Mouse (Mus musculus): ENCODE measurements at regions not wholly inside any gene's neighbourhood (a gene's known extent, or its start where the extent isn't known, plus 50 kb on each side); places are given as distances from the start of the nearest gene placed in this dataset.

- no peak overlapping the region for H3K4me3 ChIP-seq (ENCODE audit: low read length)
- H3K4me2 ChIP-seq (replicated peaks; ENCODE audit: low read depth, low read length): no peak overlapping the region
- H3K27me3 ChIP-seq (ENCODE audit: control insufficient read depth, insufficient read depth, low read length): no peaks in the 10 kb centered on the region
- H3K27ac ChIP-seq (ENCODE audit: low read depth, low read length): no peak overlapping the region
- H3K9ac ChIP-seq (ENCODE audit: low read depth, low read length): no peak overlapping the region
- H3K9me3 ChIP-seq (ENCODE audit: control insufficient read depth, low read length): no peaks in the 10 kb centered on the region
- no peaks in the 10 kb centered on the region for H3K4me1 ChIP-seq (ENCODE audit: control insufficient read depth, insufficient read depth, low read length)
- 43% methylated on average over 1 of the region's 1 CpGs for WGBS
- ATAC-seq (ENCODE audit: low FRiP score, low TSS enrichment): no peak
- no peaks in the 10 kb centered on the region for H3K36me3 ChIP-seq (ENCODE audit: control insufficient read depth, insufficient read depth, low read length)
These were observed 261.8 kb upstream of the Sox11 start for GRCm38 (mm10) chr12:27604061-27604679.

GRCm38 (mm10) chr12:27599149-27599548 is 256.8 kb upstream of the Sox11 start:
- no peak overlapping the region for H3K4me3 ChIP-seq (ENCODE audit: low read length)
- no peak overlapping the region for H3K9ac ChIP-seq (ENCODE audit: low read depth, low read length)
- H3K27me3 ChIP-seq (ENCODE audit: control insufficient read depth, insufficient read depth, low read length): no peaks in the 10 kb centered on the region
- no peaks in the 10 kb centered on the region for H3K9me3 ChIP-seq (ENCODE audit: control insufficient read depth, low read length)
- no peak overlapping the region for H3K27ac ChIP-seq (ENCODE audit: low read depth, low read length)
- 30% methylated on average over 8 of the region's 8 CpGs for WGBS
- no peak for ATAC-seq (ENCODE audit: low FRiP score, low TSS enrichment)
- H3K4me1 ChIP-seq (ENCODE audit: control insufficient read depth, insufficient read depth, low read length): no peaks in the 10 kb centered on the region
- no peaks in the 10 kb centered on the region for H3K36me3 ChIP-seq (ENCODE audit: control insufficient read depth, insufficient read depth, low read length)
- no peak overlapping the region for H3K4me2 ChIP-seq (replicated peaks; ENCODE audit: low read depth, low read length)

GRCm38 (mm10) chr12:27597878-27598277 is 255.5 kb upstream of the Sox11 start:
- no peak for ATAC-seq (ENCODE audit: low FRiP score, low TSS enrichment)
- no peaks in the 10 kb centered on the region for H3K27me3 ChIP-seq (ENCODE audit: control insufficient read depth, insufficient read depth, low read length)
- H3K4me2 ChIP-seq (replicated peaks; ENCODE audit: low read depth, low read length): no peak overlapping the region
- H3K36me3 ChIP-seq (ENCODE audit: control insufficient read depth, insufficient read depth, low read length): no peaks in the 10 kb centered on the region
- 76% methylated on average over 7 of the region's 7 CpGs for WGBS
- H3K4me1 ChIP-seq (ENCODE audit: control insufficient read depth, insufficient read depth, low read length): no peaks in the 10 kb centered on the region
- H3K4me3 ChIP-seq (ENCODE audit: low read length): no peak overlapping the region
- H3K9ac ChIP-seq (ENCODE audit: low read depth, low read length): no peak overlapping the region
- H3K27ac ChIP-seq (ENCODE audit: low read depth, low read length): no peak overlapping the region
- H3K9me3 ChIP-seq (ENCODE audit: control insufficient read depth, low read length): no peaks in the 10 kb centered on the region

- Histone ChIP-seq H3K4me1 (ENCODE audit: control insufficient read depth, insufficient read depth, low read length) (no peaks in the 10 kb centered on the region), H3K9me3 (ENCODE audit: control insufficient read depth, low read length) (no peaks in the 10 kb centered on the region), H3K27me3 (ENCODE audit: control insufficient read depth, insufficient read depth, low read length) (no peaks in the 10 kb centered on the region), H3K4me3 (ENCODE audit: low read length) (no peak overlapping the region), H3K4me2 (replicated peaks; ENCODE audit: low read depth, low read length) (no peak overlapping the region), H3K9ac (ENCODE audit: low read depth, low read length) (no peak overlapping the region), H3K27ac (ENCODE audit: low read depth, low read length) (no peak overlapping the region), H3K36me3 (ENCODE audit: control insufficient read depth, insufficient read depth, low read length) (no peaks in the 10 kb centered on the region)
- WGBS: 75% methylated on average over 3 of the region's 3 CpGs
- ATAC-seq (ENCODE audit: low FRiP score, low TSS enrichment): no peak
These were observed 254.9 kb upstream of the Sox11 start for GRCm38 (mm10) chr12:27597322-27597721.

GRCm38 (mm10) chr12:27595576-27595975 is 253.2 kb upstream of the Sox11 start:
- H3K4me3 ChIP-seq (ENCODE audit: low read length): no peak overlapping the region
- no peaks in the 10 kb centered on the region for H3K36me3 ChIP-seq (ENCODE audit: control insufficient read depth, insufficient read depth, low read length)
- H3K27me3 ChIP-seq (ENCODE audit: control insufficient read depth, insufficient read depth, low read length): no peaks in the 10 kb centered on the region
- WGBS: 79% methylated on average over 2 of the region's 2 CpGs
- H3K9me3 ChIP-seq (ENCODE audit: control insufficient read depth, low read length): no peaks in the 10 kb centered on the region
- ATAC-seq (ENCODE audit: low FRiP score, low TSS enrichment): no peak
- H3K4me2 ChIP-seq (replicated peaks; ENCODE audit: low read depth, low read length): no peak overlapping the region
- no peaks in the 10 kb centered on the region for H3K4me1 ChIP-seq (ENCODE audit: control insufficient read depth, insufficient read depth, low read length)
- H3K9ac ChIP-seq (ENCODE audit: low read depth, low read length): no peak overlapping the region
- H3K27ac ChIP-seq (ENCODE audit: low read depth, low read length): no peak overlapping the region

- WGBS: 68% methylated on average over 1 of the region's 1 CpGs
- Histone ChIP-seq H3K4me1 (ENCODE audit: control insufficient read depth, insufficient read depth, low read length) (no peaks in the 10 kb centered on the region), H3K9ac (ENCODE audit: low read depth, low read length) (no peak overlapping the region), H3K27me3 (ENCODE audit: control insufficient read depth, insufficient read depth, low read length) (no peaks in the 10 kb centered on the region), H3K4me3 (ENCODE audit: low read length) (no peak overlapping the region), H3K27ac (ENCODE audit: low read depth, low read length) (no peak overlapping the region), H3K4me2 (replicated peaks; ENCODE audit: low read depth, low read length) (no peak overlapping the region), H3K36me3 (ENCODE audit: control insufficient read depth, insufficient read depth, low read length) (no peaks in the 10 kb centered on the region), H3K9me3 (ENCODE audit: control insufficient read depth, low read length) (no peaks in the 10 kb centered on the region)
- ATAC-seq (ENCODE audit: low FRiP score, low TSS enrichment): no peak
These were observed 251.1 kb upstream of the Sox11 start for GRCm38 (mm10) chr12:27593436-27593835.

- WGBS: 67% methylated on average over 3 of the region's 3 CpGs
- ATAC-seq (ENCODE audit: low FRiP score, low TSS enrichment): no peak
These were observed 233.8 kb upstream of the Sox11 start for GRCm38 (mm10) chr12:27576109-27576700.

GRCm38 (mm10) chr12:27575629-27576028 is 233.3 kb upstream of the Sox11 start:
- WGBS: 41% methylated on average over 7 of the region's 7 CpGs
- no peaks in the 10 kb centered on the region for H3K4me1 ChIP-seq (ENCODE audit: control insufficient read depth, insufficient read depth, low read length)
- H3K27me3 ChIP-seq (ENCODE audit: control insufficient read depth, insufficient read depth, low read length): no peaks in the 10 kb centered on the region
- H3K27ac ChIP-seq (ENCODE audit: low read depth, low read length): no peak overlapping the region
- H3K4me3 ChIP-seq (ENCODE audit: low read length): no peak overlapping the region
- H3K9ac ChIP-seq (ENCODE audit: low read depth, low read length): no peak overlapping the region
- H3K9me3 ChIP-seq (ENCODE audit: control insufficient read depth, low read length): no peaks in the 10 kb centered on the region
- H3K36me3 ChIP-seq (ENCODE audit: control insufficient read depth, insufficient read depth, low read length): no peaks in the 10 kb centered on the region
- no peak for ATAC-seq (ENCODE audit: low FRiP score, low TSS enrichment)
- no peak overlapping the region for H3K4me2 ChIP-seq (replicated peaks; ENCODE audit: low read depth, low read length)

More at GRCm38 (mm10) chr12:27576109-27576700, 233.8 kb upstream of the Sox11 start:
- H3K9me3 ChIP-seq (ENCODE audit: control insufficient read depth, low read length): no peaks in the 10 kb centered on the region
- H3K27ac ChIP-seq (ENCODE audit: low read depth, low read length): no peak overlapping the region
- H3K4me1 ChIP-seq (ENCODE audit: control insufficient read depth, insufficient read depth, low read length): no peaks in the 10 kb centered on the region
- no peaks in the 10 kb centered on the region for H3K36me3 ChIP-seq (ENCODE audit: control insufficient read depth, insufficient read depth, low read length)
- H3K4me2 ChIP-seq (replicated peaks; ENCODE audit: low read depth, low read length): no peak overlapping the region
- no peak overlapping the region for H3K4me3 ChIP-seq (ENCODE audit: low read length)
- H3K27me3 ChIP-seq (ENCODE audit: control insufficient read depth, insufficient read depth, low read length): no peaks in the 10 kb centered on the region
- no peak overlapping the region for H3K9ac ChIP-seq (ENCODE audit: low read depth, low read length)

- no peaks in the 10 kb centered on the region for H3K4me1 ChIP-seq (ENCODE audit: control insufficient read depth, insufficient read depth, low read length)
- H3K27ac ChIP-seq (ENCODE audit: low read depth, low read length): no peak overlapping the region
- no peak overlapping the region for H3K9ac ChIP-seq (ENCODE audit: low read depth, low read length)
- no peak overlapping the region for H3K4me2 ChIP-seq (replicated peaks; ENCODE audit: low read depth, low read length)
- no peaks in the 10 kb centered on the region for H3K9me3 ChIP-seq (ENCODE audit: control insufficient read depth, low read length)
- no peak for ATAC-seq (ENCODE audit: low FRiP score, low TSS enrichment)
- WGBS: 64% methylated on average over 3 of the region's 3 CpGs
- H3K4me3 ChIP-seq (ENCODE audit: low read length): no peak overlapping the region
- H3K36me3 ChIP-seq (ENCODE audit: control insufficient read depth, insufficient read depth, low read length): no peaks in the 10 kb centered on the region
- no peaks in the 10 kb centered on the region for H3K27me3 ChIP-seq (ENCODE audit: control insufficient read depth, insufficient read depth, low read length)
These were observed 224.9 kb upstream of the Sox11 start for GRCm38 (mm10) chr12:27567250-27567649.

All from kidney, embryonic 14.5 days (tissue).